Mouse (Mus musculus): ENCODE measurements around the gene Traf1.
A peak's percentile ranks its signal among the peaks of the same experiment; 100 is the strongest.

Gene Traf1

GRCm38 (mm10) chr2:34944761-34945160 is 16.8 kb downstream of the Traf1 start:
- ATAC-seq (ENCODE audit: insufficient number of reproducible peaks, low FRiP score, low TSS enrichment): no peak

- ATAC-seq (ENCODE audit: insufficient number of reproducible peaks, low FRiP score, low TSS enrichment): no peak
These were observed 17.9 kb downstream of the Traf1 start for GRCm38 (mm10) chr2:34943556-34944120.

GRCm38 (mm10) chr2:34941061-34941675 is 20.4 kb downstream of the Traf1 start:
- ATAC-seq (ENCODE audit: insufficient number of reproducible peaks, low FRiP score, low TSS enrichment): no peak

GRCm38 (mm10) chr2:34940246-34940645 is 21.3 kb downstream of the Traf1 start:
- ATAC-seq (ENCODE audit: insufficient number of reproducible peaks, low FRiP score, low TSS enrichment): no peak

- ATAC-seq (ENCODE audit: insufficient number of reproducible peaks, low FRiP score, low TSS enrichment): no peak
These were observed 23.0 kb downstream of the Traf1 start for GRCm38 (mm10) chr2:34938269-34939208.

- ATAC-seq (ENCODE audit: insufficient number of reproducible peaks, low FRiP score, low TSS enrichment): no peak
These were observed 24.1 kb downstream of the Traf1 start for GRCm38 (mm10) chr2:34937460-34937859.

GRCm38 (mm10) chr2:34927320-34927719 is 34.3 kb downstream of the Traf1 start:
- ATAC-seq (ENCODE audit: insufficient number of reproducible peaks, low FRiP score, low TSS enrichment): no peak

GRCm38 (mm10) chr2:34922729-34923128 is 38.8 kb downstream of the Traf1 start:
- ATAC-seq (ENCODE audit: insufficient number of reproducible peaks, low FRiP score, low TSS enrichment): no peak

GRCm38 (mm10) chr2:34920144-34920543 is 41.4 kb downstream of the Traf1 start:
- no peak for ATAC-seq (ENCODE audit: insufficient number of reproducible peaks, low FRiP score, low TSS enrichment)

GRCm38 (mm10) chr2:34915103-34915502 is 46.5 kb downstream of the Traf1 start:
- ATAC-seq (ENCODE audit: insufficient number of reproducible peaks, low FRiP score, low TSS enrichment): no peak

GRCm38 (mm10) chr2:34914823-34915082 is 46.8 kb downstream of the Traf1 start:
- ATAC-seq (ENCODE audit: insufficient number of reproducible peaks, low FRiP score, low TSS enrichment): no peak

GRCm38 (mm10) chr2:34914069-34914822 is 47.3 kb downstream of the Traf1 start:
- ATAC-seq (ENCODE audit: insufficient number of reproducible peaks, low FRiP score, low TSS enrichment): no peak

- ATAC-seq (ENCODE audit: insufficient number of reproducible peaks, low FRiP score, low TSS enrichment): peak; percentile 32; the same call in 1 of the 2 replicates
These were observed 48.1 kb downstream of the Traf1 start, which contains the start of gene Phf19 for GRCm38 (mm10) chr2:34913218-34914068. Gene Phf19, minus strand, starts transcription at chr2:34914026.

GRCm38 (mm10) chr2:34912613-34913012 is 49.0 kb downstream of the Traf1 start:
- no peak for ATAC-seq (ENCODE audit: insufficient number of reproducible peaks, low FRiP score, low TSS enrichment)

- ATAC-seq (ENCODE audit: insufficient number of reproducible peaks, low FRiP score, low TSS enrichment): no peak
These were observed 49.7 kb downstream of the Traf1 start for GRCm38 (mm10) chr2:34911871-34912270.

- ATAC-seq (ENCODE audit: insufficient number of reproducible peaks, low FRiP score, low TSS enrichment): no peak
These were observed 51.9 kb downstream of the Traf1 start for GRCm38 (mm10) chr2:34909719-34910118.

GRCm38 (mm10) chr2:34906861-34907604 is 54.5 kb downstream of the Traf1 start:
- no peak for ATAC-seq (ENCODE audit: insufficient number of reproducible peaks, low FRiP score, low TSS enrichment)

GRCm38 (mm10) chr2:34906426-34906825 is 55.1 kb downstream of the Traf1 start:
- no peak for ATAC-seq (ENCODE audit: insufficient number of reproducible peaks, low FRiP score, low TSS enrichment)

Data from cerebellum, adult (tissue).